Mouse (Mus musculus): Measurements from ENCODE around the gene Dlgap4. TPM values are rescaled to one million over a fixed set of nuclear protein-coding genes. Genes with fewer than 3 reads are reported as not detected.

Dlgap4 gene
- polyA plus RNA-seq, 1 experiment = 63.5 TPM

- no peak for TF ChIP-seq POLR2A (IDR thresholded peaks at IDR 0.05; ENCODE audit: borderline replicate concordance, control insufficient read depth, low read depth, low read length)
- no peak for TF ChIP-seq CTCF (IDR thresholded peaks at IDR 0.05; ENCODE audit: control insufficient read depth, insufficient read depth, low read length)
- Histone ChIP-seq H3K27ac (ENCODE audit: control insufficient read depth, insufficient read depth, low read depth, low read length, poor library complexity) (no peak overlapping the region), H3K4me1 (ENCODE audit: control insufficient read depth, insufficient read depth, low read length) (no peaks in the 10 kb centered on the region), H3K4me3 (replicated peaks; ENCODE audit: control insufficient read depth, low read depth, low read length) (no peak overlapping the region)
- WGBS = 62% methylated on average over 5 of the region's 5 CpGs
Observed at GRCm38 (mm10) chr2:156605971-156606370, 7.5 kb upstream of the Dlgap4 start.

GRCm38 (mm10) chr2:156613081-156613540 is 394 bp upstream of the Dlgap4 start:
- no peak overlapping the region for H3K4me3 ChIP-seq (replicated peaks; ENCODE audit: control insufficient read depth, low read depth, low read length)
- no peak overlapping the region for H3K27ac ChIP-seq (ENCODE audit: control insufficient read depth, insufficient read depth, low read depth, low read length, poor library complexity)
- no peak for TF ChIP-seq POLR2A (IDR thresholded peaks at IDR 0.05; ENCODE audit: borderline replicate concordance, control insufficient read depth, low read depth, low read length)
- TF ChIP-seq CTCF (IDR thresholded peaks at IDR 0.05; ENCODE audit: control insufficient read depth, insufficient read depth, low read length) = no peak
- H3K4me1 ChIP-seq (ENCODE audit: control insufficient read depth, insufficient read depth, low read length) = no peaks in the 10 kb centered on the region
- 2% methylated on average over 41 of the region's 41 CpGs for WGBS

- Histone ChIP-seq H3K4me3 (replicated peaks; ENCODE audit: control insufficient read depth, low read depth, low read length) (no peak overlapping the region), H3K27ac (ENCODE audit: control insufficient read depth, insufficient read depth, low read depth, low read length, poor library complexity) (no peak overlapping the region), H3K4me1 (ENCODE audit: control insufficient read depth, insufficient read depth, low read length) (no peaks in the 10 kb centered on the region)
- WGBS = 2% methylated on average over 18 of the region's 18 CpGs
- TF ChIP-seq POLR2A (IDR thresholded peaks at IDR 0.05; ENCODE audit: borderline replicate concordance, control insufficient read depth, low read depth, low read length) = no peak
- TF ChIP-seq CTCF (IDR thresholded peaks at IDR 0.05; ENCODE audit: control insufficient read depth, insufficient read depth, low read length) = no peak
Observed at GRCm38 (mm10) chr2:156614258-156614556, 702 bp downstream of the Dlgap4 start.

GRCm38 (mm10) chr2:156614661-156615654 is 1.5 kb downstream of the Dlgap4 start:
- H3K4me3 ChIP-seq (replicated peaks; ENCODE audit: control insufficient read depth, low read depth, low read length) = no peak overlapping the region
- H3K4me1 ChIP-seq (ENCODE audit: control insufficient read depth, insufficient read depth, low read length) = no peaks in the 10 kb centered on the region
- WGBS = 9% methylated on average over 31 of the region's 31 CpGs
- TF ChIP-seq CTCF (IDR thresholded peaks at IDR 0.05; ENCODE audit: control insufficient read depth, insufficient read depth, low read length) = no peak
- no peak for TF ChIP-seq POLR2A (IDR thresholded peaks at IDR 0.05; ENCODE audit: borderline replicate concordance, control insufficient read depth, low read depth, low read length)
- no peak overlapping the region for H3K27ac ChIP-seq (ENCODE audit: control insufficient read depth, insufficient read depth, low read depth, low read length, poor library complexity)

GRCm38 (mm10) chr2:156616513-156616912 is 3.0 kb downstream of the Dlgap4 start:
- Histone ChIP-seq H3K4me1 (ENCODE audit: control insufficient read depth, insufficient read depth, low read length) (no peaks in the 10 kb centered on the region), H3K4me3 (replicated peaks; ENCODE audit: control insufficient read depth, low read depth, low read length) (no peak overlapping the region), H3K27ac (ENCODE audit: control insufficient read depth, insufficient read depth, low read depth, low read length, poor library complexity) (no peak overlapping the region)
- 56% methylated on average over 7 of the region's 7 CpGs for WGBS
- no peak for TF ChIP-seq CTCF (IDR thresholded peaks at IDR 0.05; ENCODE audit: control insufficient read depth, insufficient read depth, low read length)
- TF ChIP-seq POLR2A (IDR thresholded peaks at IDR 0.05; ENCODE audit: borderline replicate concordance, control insufficient read depth, low read depth, low read length) = no peak

- TF ChIP-seq POLR2A (IDR thresholded peaks at IDR 0.05; ENCODE audit: borderline replicate concordance, control insufficient read depth, low read depth, low read length) (no peak), CTCF (IDR thresholded peaks at IDR 0.05; ENCODE audit: control insufficient read depth, insufficient read depth, low read length) (no peak)
- H3K4me1 ChIP-seq (ENCODE audit: control insufficient read depth, insufficient read depth, low read length) = no peaks in the 10 kb centered on the region
- no peak overlapping the region for H3K27ac ChIP-seq (ENCODE audit: control insufficient read depth, insufficient read depth, low read depth, low read length, poor library complexity)
- WGBS = 37% methylated on average over 11 of the region's 11 CpGs
- H3K4me3 ChIP-seq (replicated peaks; ENCODE audit: control insufficient read depth, low read depth, low read length) = no peak overlapping the region
Observed at GRCm38 (mm10) chr2:156617536-156617935, 4.0 kb downstream of the Dlgap4 start.

- 72% methylated on average over 8 of the region's 8 CpGs for WGBS
- TF ChIP-seq CTCF (IDR thresholded peaks at IDR 0.05; ENCODE audit: control insufficient read depth, insufficient read depth, low read length) = no peak
- TF ChIP-seq POLR2A (IDR thresholded peaks at IDR 0.05; ENCODE audit: borderline replicate concordance, control insufficient read depth, low read depth, low read length) = no peak
- no peaks in the 10 kb centered on the region for H3K4me1 ChIP-seq (ENCODE audit: control insufficient read depth, insufficient read depth, low read length)
- no peak overlapping the region for H3K4me3 ChIP-seq (replicated peaks; ENCODE audit: control insufficient read depth, low read depth, low read length)
- H3K27ac ChIP-seq (ENCODE audit: control insufficient read depth, insufficient read depth, low read depth, low read length, poor library complexity) = no peak overlapping the region
Observed at GRCm38 (mm10) chr2:156620874-156621273, 7.4 kb downstream of the Dlgap4 start.

- TF ChIP-seq CTCF (IDR thresholded peaks at IDR 0.05; ENCODE audit: control insufficient read depth, insufficient read depth, low read length) (no peak), POLR2A (IDR thresholded peaks at IDR 0.05; ENCODE audit: borderline replicate concordance, control insufficient read depth, low read depth, low read length) (no peak)
- WGBS = 73% methylated on average over 5 of the region's 5 CpGs
- H3K4me1 ChIP-seq (ENCODE audit: control insufficient read depth, insufficient read depth, low read length) = no peaks in the 10 kb centered on the region
- H3K27ac ChIP-seq (ENCODE audit: control insufficient read depth, insufficient read depth, low read depth, low read length, poor library complexity) = no peak overlapping the region
- no peak overlapping the region for H3K4me3 ChIP-seq (replicated peaks; ENCODE audit: control insufficient read depth, low read depth, low read length)
Observed at GRCm38 (mm10) chr2:156621449-156621848, 7.9 kb downstream of the Dlgap4 start.

All from bone marrow, adult 2 months (tissue).